Mouse (Mus musculus): ENCODE data around the gene Traf2.
A peak's percentile ranks its signal among the peaks of the same experiment; 100 is the strongest.

Gene Traf2

DNA sequence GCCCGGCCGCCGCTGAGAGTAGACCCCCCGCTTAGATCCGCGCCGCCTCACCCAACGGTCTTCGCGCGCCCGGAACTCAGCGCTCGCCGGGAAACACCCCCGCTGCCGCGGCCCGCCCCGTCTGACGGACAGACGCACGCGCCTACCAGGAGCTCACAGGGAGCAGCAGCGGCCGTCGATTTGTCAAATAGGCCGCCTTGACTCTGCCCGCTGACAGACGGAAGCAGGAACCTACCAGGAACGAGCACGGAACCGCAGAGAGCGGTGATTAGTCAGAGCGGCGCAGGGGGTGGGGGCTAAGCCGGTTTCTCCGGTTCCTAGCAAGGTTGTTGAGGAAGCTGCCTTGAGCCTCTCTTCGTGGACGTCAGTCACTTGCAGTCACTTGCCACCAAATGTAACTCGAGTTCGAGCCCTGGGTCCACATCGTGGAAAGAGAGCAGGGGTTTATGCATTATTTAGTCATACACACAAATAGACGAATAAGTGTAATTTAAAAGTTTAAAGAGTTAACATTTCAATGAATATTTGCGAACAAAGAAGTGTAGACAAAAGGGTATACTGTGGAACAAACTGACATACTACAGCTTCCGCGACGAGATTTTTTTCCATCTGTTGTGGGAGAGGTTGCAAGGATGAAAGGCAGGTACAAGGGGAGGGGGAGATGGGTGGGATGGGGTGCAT, at the start of gene Traf2:
Traf2 (minus strand) TSS at position 130 of the 681 bp plus-strand sequence.
- DNase-seq (ENCODE audit: low read depth): peak; percentile 99

DNA sequence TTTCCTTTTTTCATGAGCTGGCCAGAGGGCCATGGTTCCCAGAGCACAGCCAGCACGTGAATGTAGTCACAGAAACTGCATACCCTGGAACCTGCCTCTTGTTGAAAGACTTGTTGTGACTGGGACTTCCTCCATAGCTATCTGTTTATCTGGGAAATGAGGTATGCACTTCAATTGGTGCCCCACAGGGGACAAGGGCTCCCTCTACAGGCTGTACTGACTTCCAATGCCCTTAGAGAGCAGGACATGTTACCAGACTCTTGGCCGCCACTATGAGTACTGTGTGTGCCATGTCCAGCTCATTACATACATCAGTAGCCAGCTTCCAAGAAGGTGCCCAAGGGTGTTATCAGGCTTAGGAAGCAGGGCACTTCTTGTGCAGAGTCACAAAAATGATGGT, 45.1 kb upstream of the Traf2 start:
- DNase-seq (ENCODE audit: low read depth): peak; percentile 54

DNA sequence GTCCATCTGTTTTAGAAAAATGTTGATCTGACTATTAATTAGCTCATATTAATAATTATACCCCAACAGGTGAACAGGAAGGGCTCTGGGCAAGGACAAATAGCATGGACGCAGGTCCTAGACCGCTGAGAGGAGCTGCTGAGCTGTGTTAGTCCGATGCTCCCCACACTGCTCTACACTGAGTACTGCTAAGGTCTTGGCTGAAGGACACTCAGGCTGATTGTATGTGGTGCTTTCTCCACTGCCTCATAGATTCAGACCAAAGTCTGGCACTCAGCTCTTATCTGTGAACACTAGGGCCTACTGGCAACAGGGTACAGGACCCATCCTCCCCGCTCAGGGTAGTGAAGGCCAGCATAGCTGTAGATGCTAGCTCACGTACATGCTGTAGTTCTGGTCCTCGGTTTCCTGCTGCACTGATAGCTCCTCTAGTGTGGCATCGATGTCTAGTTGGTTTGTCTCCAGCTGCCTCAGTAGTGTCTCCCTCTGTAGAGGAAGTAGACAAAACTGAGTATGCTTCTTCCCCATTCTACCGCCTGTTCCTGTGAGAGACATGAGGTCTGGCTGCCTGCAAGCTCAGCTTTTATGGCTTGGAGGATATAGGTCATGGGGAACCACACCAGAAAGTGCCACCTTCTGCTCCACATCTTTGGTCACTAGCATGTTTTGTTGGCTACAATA, 41.6 kb upstream of the Traf2 start:
- DNase-seq (ENCODE audit: low read depth): no peak

DNA sequence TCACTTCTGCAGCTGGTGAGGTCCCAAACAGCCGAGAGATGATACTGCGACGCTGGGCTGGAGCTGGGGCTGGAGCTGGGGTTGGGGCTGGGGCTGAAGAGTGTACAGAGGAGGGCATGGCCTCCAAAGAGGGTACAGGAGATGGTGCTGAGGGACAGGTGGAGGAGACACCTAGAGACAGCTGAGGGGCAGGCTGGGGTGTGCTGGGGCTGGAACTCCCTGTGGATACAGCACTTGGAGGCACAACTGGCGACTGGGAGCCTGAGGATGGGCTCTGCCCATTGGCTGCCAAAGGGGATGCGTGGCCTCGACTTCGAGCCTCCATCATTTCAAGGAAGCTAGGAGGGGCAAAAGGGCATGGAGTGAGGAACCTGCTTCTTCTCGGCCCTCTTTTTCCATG, 40.5 kb upstream of the Traf2 start:
- DNase-seq (ENCODE audit: low read depth): no peak

DNA sequence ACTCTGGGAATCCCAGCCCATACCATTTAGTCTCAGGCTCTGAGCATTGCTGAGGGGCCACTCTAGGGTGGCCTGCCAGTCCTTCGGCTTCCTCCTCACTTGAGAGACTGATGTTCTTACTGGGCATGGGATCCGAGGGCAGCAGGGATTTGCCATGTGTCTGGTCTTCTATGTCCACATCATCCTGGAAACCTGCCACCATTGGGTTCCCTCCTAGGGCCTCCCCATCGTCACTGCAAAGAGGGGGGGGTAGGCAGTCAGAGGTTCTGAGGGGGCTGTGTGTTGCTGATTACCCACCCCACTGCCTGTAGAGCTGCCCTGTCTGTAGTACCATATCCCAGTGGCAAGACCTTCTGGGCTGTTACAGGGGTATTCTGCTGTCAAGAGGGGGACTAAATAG, 38.9 kb upstream of the Traf2 start:
- no peak for DNase-seq (ENCODE audit: low read depth)

DNA sequence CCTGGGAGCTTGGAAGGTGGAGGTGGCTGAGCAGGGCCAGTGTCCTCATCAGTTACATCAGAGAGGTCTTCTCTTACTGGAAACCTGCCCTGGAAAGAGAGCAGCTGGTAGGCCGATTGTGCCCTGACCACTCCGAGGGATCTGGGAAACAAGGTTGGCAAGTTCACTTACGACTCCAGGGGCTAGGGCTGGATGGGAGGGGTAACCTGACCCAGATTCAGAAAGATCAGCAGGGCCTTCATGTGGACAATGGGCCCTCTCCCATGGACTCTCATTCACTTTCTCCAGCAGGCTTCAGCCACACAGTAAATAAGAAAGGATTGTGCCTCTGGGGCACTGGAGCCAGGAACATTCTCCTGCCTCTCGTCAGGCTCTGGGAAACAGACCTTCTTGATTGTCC, 38.1 kb upstream of the Traf2 start:
- no peak for DNase-seq (ENCODE audit: low read depth)

DNA sequence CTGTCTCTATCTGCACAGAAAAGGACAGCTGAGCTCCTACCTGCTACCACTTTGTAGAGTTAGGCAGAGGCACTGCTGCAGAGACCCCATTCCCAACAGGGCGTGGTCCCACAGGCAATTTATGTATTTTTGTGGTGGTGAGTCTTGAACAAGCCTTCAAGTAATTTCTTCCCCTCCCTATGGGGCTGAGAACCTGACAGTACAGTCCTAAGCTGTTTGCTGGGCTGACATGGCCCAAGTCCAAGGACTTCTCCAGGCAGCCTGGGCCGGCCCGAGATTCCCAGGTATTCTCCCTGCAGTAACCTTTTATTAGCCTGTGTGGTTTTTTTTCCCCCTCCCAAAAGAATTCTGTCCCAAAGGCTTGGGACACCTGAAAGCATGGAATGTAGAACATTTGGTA, 37.4 kb upstream of the Traf2 start:
- DNase-seq (ENCODE audit: low read depth): no peak

DNA sequence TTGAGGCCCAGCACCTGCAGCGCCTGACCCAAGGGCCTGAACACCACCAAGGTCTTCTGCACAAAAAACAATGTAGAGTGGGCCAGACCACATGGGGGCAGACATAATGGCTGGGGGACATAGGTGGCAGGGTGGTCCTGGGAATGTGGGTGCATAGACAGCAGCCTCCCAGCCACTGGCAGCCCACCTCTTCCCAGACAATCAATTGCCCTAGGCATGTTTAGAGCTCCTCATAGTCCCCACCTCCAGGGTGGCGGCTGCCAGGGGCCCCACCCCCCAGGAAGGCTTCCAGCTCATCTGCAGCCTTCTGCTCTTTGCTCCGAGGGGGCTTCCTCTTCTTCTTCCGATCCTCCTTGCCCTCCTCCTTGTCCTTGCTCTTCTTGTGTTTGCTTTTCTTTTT, 36.8 kb upstream of the Traf2 start:
- DNase-seq (ENCODE audit: low read depth): no peak

DNA sequence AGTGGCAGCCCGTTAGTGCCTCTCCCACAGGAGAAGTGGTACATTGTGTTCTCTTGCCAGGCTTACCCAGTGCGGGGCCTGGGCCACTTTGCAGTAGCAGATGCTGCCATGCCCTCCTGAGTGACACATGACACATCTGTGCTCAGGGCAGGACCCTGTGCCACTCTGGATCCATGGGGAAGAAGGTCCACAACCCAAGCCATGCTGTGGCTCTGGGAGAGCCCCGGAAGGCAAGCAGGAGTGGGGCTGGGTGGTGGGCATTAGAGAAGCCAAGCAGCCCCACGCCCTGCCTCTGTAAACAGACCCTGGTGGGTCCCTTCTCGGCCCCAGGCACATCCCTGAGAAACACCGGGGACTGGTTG, 36.4 kb upstream of the Traf2 start:
- no peak for DNase-seq (ENCODE audit: low read depth)

DNA sequence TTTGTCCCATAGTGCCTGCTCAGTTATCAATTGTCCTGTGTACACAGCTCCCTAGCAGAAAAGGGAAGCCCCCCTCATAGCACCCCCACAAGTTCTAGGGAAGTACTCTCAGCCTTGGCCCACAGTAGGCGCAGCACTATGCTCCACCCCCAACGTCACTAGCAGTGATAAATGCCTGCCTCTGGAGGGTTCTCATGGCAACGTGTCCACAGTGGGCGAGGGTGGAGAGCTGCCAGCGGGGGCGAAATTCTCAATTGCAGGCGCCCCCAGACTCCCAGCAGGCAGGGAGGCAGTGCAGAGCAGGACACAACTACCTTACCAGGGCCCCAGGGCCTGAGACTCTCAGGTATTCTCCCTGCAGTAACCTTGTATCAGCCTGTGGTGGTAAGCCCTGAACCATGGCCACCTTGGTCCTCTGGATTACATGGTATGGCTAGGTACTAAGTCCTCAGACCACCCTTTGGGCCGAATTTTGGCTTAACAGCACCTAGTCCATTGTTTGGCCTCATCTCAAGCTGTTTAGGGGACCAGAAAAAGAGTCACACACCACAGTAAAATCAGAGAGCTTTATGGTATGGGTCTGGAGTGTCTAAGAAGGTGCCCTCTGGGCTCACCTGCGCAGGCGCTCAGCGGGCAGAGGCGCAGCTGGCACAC, 35.9 kb upstream of the Traf2 start:
- no peak for DNase-seq (ENCODE audit: low read depth)

DNA sequence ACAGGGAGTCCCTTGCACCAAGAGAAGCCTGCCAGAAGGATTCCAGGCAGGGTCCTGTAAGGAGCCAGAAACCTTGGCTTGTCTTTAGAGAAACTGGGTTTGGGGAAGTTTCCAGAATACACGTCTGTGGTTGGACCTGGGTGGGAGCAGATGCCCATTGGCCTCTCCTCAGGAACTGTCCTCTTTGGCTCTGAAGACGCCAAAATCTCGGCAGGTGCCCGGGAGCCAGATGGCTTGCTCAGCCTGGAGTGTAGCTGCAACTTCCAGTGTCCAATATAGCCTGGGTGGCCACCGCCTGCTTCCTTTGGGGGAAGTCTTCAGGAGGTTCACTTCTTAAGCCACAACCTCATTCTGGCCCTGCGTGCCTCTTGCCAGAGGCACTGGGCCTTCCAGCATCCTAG, 35.2 kb upstream of the Traf2 start:
- DNase-seq (ENCODE audit: low read depth): no peak

DNA sequence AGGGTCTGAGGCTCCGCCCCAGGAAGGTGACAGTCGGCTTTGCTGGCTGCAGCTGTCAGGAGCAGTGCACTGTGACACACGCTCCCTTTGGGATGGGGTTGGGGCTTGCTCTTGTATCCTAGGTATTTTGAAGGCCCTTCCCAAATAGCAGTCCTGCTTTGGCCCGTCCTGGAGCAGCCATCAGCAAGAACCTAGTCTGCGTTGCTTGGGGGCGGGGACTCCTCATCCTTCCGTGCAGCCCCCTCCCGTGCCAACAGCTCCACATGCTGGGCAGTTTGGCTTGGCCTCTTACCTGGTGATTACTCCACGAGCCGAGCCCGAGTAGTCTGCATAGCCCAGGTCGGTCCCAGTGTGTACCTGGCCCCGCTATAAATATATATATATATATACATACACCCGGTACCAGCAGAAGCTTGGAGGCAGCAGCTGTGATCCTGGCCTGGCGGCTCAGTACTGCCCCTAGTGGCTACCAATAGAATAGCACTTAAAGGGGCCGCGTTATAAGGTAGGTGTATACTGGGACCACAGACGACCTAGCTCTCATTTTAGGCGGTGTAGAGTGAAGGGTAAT, 34.6 kb upstream of the Traf2 start, which contains the start of gene Ajm1:
Ajm1 (minus strand) TSS at position 464 of the 571 bp plus-strand sequence.
- DNase-seq (ENCODE audit: low read depth): peak; percentile 86

DNA sequence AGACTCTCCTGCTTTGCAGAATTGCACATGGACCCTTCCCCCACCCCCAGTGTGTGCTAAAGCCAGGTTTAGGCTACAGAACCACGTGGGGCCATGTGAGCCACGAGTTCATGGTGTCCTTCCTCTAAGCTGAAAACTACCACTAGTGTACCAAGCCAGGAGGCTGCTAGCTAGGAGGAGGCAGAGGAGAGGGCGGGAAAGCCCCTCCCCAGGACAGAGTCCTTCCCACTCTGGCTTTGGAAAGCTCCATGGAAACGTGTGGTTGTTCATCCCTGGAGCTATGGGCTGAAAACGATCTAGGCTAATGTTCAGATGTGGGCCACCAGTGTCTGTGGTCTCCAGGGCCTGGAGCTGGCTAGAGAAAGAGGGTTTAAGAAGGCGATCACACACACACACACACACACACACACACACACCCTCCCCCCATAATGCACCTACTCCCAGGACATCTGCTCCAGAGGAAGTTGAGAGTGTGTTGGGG, 33.9 kb upstream of the Traf2 start:
- DNase-seq (ENCODE audit: low read depth): no peak

DNA sequence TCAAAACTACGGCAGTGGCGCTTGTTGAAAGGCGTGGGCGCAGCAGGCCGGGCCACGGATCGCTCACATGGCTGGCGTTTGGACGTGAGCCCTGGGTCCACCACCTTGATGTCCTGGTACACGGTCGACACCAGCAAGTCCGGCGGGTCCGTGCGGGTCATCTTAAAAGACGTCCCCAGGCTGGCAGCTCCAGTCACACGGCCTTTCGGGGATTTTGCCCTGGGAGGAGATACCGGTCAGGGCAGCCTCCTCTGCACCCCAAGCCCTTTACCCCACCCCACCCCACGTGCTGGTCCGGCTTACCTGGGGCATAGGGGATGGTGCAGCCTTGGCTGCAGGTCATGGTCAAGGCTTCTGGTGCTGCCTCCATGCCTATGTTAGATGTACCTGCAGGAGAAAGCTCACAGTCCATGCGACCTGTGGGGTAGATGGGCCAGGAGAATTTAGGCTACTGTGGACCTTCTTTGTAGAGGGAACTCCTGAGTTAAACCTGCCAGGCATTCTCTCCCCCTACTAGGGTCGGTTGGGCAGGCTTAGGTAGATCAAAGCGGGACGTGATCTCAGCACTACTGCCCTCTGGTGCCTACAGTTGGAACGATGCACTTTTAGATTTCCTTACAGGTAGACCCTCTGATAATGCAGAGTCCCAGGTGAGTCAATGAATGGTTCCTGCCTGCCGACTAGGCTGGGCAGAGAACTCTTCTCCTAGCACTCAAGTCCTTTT, 33.2 kb upstream of the Traf2 start:
- DNase-seq (ENCODE audit: low read depth): peak; percentile 86

DNA sequence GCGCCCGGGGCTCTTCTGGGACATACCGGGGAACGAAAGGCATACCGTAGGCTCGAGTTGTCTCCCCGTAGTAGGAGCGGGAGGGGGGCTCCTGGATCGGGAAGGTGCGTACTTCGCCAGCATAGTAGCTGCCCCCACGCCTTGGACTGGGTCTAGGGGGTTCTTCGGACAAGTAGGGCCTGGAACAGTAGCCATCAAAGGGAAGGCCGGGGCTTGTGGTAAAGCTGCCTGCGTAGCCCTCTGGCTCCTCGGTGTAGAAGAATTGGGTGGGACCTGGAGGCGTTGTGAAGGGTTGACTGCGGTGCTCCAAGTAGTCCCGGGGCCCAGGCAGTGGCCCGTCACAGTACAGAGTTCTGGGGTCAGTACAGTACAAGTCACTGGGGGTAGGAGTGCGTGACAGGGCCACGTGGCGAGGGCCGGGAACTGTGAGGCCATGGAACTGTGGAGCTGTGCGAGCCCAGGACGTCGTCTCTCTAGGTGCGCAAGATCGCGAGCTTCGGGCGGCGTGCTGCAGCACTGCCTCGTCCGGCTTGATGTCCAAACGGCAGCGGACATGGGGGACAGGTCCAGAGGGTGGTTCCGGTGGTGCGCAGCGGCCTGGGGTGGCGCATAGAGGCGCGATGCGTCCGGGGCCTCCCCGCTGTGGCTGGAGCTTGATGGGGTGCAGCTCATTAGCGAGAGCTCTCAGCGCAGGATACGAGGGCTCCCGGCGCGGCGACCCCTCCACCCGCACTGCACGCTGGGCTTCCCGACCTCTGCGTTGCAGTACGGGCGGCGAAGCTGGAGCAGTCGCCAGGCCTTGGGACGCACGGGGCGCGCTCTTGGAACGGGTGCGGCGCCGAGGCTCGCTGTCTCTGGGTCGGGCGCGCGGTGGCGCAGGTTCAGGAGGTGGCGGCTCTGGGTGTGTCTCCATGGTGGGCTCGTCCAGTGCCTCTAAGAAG, 32.3 kb upstream of the Traf2 start:
- DNase-seq (ENCODE audit: low read depth): peak; percentile 46

DNA sequence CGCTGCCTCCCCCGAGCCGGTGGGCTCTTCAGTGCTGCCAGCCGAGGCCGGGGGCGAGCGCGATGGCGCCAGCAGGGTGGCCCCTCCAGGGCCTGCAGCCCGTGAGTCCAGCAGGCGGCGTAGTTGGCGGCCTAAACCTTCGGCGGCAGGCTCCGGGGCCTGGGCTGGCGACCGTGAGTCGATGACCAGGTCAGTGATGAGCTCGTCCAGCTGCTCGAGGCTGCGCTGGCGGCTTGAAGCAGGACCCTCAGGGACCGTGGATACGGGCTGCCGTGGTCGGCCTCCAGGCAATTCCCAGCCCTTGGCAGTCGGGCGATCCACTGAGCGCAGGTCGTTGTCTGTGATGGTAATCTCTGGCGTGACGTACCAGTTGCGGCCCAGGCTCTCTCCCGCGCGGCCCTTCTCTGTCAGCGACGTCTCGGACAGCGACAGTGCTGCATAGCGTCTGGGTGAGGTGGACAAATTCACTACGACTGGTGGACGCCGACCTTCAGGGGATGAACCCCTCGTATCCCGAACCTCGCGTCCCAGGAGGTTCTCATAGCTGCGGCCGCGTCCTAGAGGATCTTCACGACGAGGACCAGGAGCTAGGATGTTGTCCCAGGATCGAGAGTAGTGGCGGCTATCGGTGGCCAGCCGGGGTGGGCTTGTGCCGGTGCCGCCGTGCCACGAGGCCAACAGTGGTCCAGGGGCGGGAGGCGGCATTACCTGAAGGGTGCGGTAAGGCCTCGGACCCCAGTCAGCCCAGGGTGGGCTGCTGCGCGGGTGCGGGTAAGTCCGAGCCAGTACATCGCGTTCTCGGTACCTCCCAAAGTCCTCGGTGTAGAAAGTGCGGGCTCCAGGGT, 31.4 kb upstream of the Traf2 start:
- DNase-seq (ENCODE audit: low read depth): peak; percentile 38

DNA sequence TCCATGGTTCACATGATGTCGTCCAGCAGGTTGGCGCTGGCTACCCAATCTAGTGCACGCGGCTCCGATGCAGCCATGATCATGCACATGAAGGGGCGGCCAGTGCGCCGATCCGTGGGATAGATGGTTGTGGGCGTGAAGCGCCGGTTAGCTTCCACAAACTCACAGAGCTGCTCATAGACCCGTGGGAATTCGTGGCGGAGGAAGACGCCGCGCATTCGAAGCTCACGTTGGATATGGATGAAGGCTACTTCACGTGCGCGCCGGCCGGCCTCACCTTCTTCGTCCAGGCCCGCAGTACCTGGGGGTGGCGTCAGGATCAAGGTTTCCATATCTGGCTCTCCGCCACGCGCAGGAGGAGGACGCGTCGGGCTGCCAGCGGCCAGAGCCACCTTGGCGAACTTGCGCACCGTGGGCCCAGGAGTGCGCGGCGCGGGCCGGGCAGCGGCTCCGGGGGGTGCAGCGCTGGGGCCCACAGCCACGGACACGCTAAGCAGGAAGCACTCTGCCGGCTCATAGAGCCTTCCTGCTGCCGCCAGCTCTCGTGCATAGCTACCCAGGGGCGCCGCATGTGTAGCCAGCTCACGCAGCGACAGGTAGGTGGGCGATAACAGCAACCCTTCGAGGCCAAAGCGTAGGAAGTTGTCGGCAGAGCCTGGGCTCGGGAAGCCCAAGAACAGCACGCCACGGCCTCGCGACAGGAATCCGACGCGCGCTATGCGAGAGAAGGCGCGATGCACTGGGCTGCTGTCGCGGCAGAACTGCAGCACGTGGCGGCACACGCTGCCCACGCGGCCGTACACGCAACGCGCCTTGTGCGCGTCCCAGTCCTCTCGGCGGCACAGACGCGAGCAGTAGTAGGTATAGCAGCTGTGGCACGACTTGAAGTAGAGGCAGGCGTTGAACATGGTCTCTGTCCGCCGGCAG, 30.5 kb upstream of the Traf2 start:
- DNase-seq (ENCODE audit: low read depth): peak; percentile 50

DNA sequence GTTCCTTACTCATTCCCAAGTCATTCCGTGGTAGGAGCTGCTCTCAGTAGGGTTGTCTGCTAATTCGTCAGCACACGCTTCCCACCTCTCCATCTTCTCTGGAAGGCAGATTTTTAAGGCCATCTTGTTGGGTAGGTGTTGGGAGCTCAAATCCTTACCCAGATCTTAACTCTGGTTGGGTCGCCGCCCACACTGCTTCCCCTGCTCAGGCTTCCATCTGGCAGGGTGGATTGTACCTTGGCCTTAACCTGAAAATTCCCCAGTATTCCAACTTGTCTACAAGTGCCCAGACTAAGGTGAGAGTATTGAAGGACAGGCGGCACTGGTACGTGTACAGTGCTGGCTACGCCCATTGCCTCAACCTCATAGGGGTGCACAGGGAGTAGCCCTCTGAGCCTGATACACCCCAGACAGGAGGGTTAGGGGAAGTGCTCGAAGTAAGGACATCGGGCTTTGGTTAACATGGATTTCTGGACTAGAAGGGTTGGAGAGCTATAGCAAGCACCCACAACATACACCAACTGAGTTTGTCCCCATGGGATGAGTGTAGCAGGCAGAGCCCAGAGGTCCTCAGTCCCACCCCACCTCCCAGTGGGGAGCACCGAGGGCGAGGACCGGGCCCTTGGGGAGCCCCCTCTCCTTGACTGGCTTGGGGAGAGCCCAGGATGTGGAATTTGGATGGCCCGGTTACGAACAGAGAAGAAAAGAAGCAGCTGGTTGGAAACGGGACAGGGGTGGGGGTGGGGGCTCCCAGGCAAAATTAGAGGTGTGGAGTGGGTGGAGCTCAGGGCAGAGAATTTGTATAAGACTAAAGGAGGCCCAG, 29.5 kb upstream of the Traf2 start:
- DNase-seq (ENCODE audit: low read depth): no peak
